Mouse (Mus musculus): Measurements from ENCODE around the gene Nup93. TPM values are rescaled to one million over a fixed set of nuclear protein-coding genes. Genes with fewer than 3 reads are reported as not detected.
A peak's percentile ranks its signal among the peaks of the same experiment; 100 is the strongest.

The Nup93 gene
- polyA plus RNA-seq, 1 experiment from 2014 or later: 28.1 TPM

DNA sequence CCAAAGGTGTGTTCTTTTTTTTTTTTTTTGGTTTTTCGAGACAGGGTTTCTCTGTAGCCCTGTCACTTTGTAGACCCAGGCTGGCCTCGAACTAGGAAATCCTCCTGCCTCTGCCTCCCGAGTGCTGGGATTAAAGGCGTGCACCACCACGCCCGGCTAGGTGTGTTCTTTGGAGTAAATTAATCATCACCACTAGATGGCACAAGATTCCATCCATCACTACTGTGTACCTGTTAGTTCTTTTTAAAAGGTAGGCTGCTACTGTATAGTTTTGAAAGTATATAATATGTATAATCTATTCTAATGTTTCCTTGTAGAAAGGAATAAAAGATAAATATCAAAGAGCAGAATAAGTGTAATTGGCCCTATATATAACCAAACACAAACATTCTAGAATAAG, 63.9 kb downstream of the Nup93 start:
- H3K27me3 ChIP-seq (ENCODE audit: control insufficient read depth, insufficient read depth, low read length): no peaks in the 10 kb centered on the region
- ATAC-seq (ENCODE audit: low FRiP score, low TSS enrichment): no peak
- no peak overlapping the region for H3K9ac ChIP-seq (ENCODE audit: low read length)
- no peaks in the 10 kb centered on the region for H3K36me3 ChIP-seq (ENCODE audit: control insufficient read depth, insufficient read depth, low read length)
- no peak for DNase-seq (ENCODE audit: low spot score)
- no peak overlapping the region for H3K27ac ChIP-seq (replicated peaks)
- WGBS: 90% methylated on average over 6 of the region's 6 CpGs
- peak; percentile 43; the same call in 1 of the 2 replicates for TF ChIP-seq CTCF (IDR thresholded peaks at IDR 0.05; ENCODE audit: low read depth)
- TF ChIP-seq EP300 (optimal IDR thresholded peaks at IDR 0.05): no peak
- H3K4me3 ChIP-seq (ENCODE audit: low read depth, low read length): no peak overlapping the region
- no peaks in the 10 kb centered on the region for H3K9me3 ChIP-seq (ENCODE audit: control insufficient read depth, low read length)
- H3K4me1 ChIP-seq (replicated peaks; ENCODE audit: control insufficient read depth, insufficient read depth): no peaks in the 10 kb centered on the region
- no peak overlapping the region for H3K4me2 ChIP-seq (replicated peaks; ENCODE audit: low read depth)

DNA sequence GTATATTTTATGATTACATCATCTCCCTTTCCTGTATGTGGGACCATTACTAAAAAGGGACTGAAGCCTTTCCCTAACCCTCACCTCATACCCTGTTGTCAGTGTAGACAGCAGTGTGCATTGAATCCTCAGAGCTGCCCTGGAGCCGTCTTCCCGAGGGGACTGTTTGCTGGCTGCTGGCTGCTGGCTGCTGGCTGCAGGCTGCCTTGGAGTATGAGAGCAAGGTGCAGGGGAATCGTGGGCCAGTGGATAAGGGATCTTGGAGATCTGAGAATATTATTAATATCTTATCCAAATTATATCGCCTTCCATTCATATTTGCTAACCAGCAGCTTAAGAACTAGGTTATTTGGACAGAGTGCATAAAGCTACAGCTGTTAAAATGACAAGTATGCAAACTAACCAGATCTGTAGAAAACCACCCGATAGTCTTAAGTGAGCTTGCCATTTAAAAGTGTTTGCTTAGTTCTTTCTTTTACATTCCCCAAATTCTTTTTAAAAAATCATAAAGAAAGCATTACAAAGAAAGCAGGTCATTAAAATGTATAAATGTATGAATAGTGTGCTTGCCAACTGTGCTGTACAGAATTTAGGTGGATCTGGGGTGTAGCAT, 65.7 kb downstream of the Nup93 start:
- DNase-seq (ENCODE audit: low spot score) (no peak), ATAC-seq (ENCODE audit: low FRiP score, low TSS enrichment) (no peak)
- Histone ChIP-seq H3K4me3 (ENCODE audit: low read depth, low read length) (no peak overlapping the region), H3K27me3 (ENCODE audit: control insufficient read depth, insufficient read depth, low read length) (no peaks in the 10 kb centered on the region), H3K27ac (replicated peaks) (no peak overlapping the region), H3K9ac (ENCODE audit: low read length) (no peak overlapping the region), H3K4me1 (replicated peaks; ENCODE audit: control insufficient read depth, insufficient read depth) (no peaks in the 10 kb centered on the region), H3K4me2 (replicated peaks; ENCODE audit: low read depth) (no peak overlapping the region), H3K9me3 (ENCODE audit: control insufficient read depth, low read length) (no peaks in the 10 kb centered on the region), H3K36me3 (ENCODE audit: control insufficient read depth, insufficient read depth, low read length) (no peaks in the 10 kb centered on the region)
- TF ChIP-seq CTCF (IDR thresholded peaks at IDR 0.05; ENCODE audit: low read depth) (no peak), EP300 (optimal IDR thresholded peaks at IDR 0.05) (no peak)
- 32% methylated on average over 5 of the region's 5 CpGs for whole genome bisulfite sequencing

DNA sequence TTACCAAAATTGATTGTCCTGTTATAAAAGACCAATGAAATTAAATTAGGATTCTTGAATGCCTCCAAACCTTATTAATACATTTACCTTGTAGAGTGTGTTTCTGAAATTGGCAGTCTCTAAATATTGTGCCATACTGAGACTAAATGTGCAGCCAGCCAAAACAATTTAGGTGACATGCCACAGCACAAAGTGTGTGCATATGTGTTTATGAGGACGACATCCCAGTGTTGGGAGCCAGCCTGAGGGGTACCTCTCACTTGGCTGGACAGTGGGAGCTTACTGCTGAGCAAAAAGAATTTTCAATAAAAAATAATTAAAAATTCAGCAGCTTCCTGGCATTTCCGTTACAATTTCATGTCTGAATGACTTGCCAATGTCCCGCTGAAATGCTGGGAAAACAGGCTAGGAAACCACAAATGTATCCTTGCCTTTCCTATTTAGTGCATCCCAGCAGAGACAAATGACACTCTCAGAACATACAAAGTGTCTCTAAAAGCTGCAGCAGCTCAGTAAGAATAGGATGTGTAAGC, 68.2 kb downstream of the Nup93 start:
- no peak for TF ChIP-seq EP300 (optimal IDR thresholded peaks at IDR 0.05)
- no peak for TF ChIP-seq CTCF (IDR thresholded peaks at IDR 0.05; ENCODE audit: low read depth)
- DNase-seq (ENCODE audit: low spot score) (no peak), ATAC-seq (ENCODE audit: low FRiP score, low TSS enrichment) (no peak)
- 90% methylated on average over 3 of the region's 3 CpGs for WGBS
- H3K27ac ChIP-seq (replicated peaks): no peak overlapping the region
- H3K4me3 ChIP-seq (ENCODE audit: low read depth, low read length): no peak overlapping the region
- no peaks in the 10 kb centered on the region for H3K9me3 ChIP-seq (ENCODE audit: control insufficient read depth, low read length)
- H3K4me2 ChIP-seq (replicated peaks; ENCODE audit: low read depth): no peak overlapping the region
- H3K27me3 ChIP-seq (ENCODE audit: control insufficient read depth, insufficient read depth, low read length): no peaks in the 10 kb centered on the region
- no peaks in the 10 kb centered on the region for H3K4me1 ChIP-seq (replicated peaks; ENCODE audit: control insufficient read depth, insufficient read depth)
- no peak overlapping the region for H3K9ac ChIP-seq (ENCODE audit: low read length)
- H3K36me3 ChIP-seq (ENCODE audit: control insufficient read depth, insufficient read depth, low read length): no peaks in the 10 kb centered on the region

DNA sequence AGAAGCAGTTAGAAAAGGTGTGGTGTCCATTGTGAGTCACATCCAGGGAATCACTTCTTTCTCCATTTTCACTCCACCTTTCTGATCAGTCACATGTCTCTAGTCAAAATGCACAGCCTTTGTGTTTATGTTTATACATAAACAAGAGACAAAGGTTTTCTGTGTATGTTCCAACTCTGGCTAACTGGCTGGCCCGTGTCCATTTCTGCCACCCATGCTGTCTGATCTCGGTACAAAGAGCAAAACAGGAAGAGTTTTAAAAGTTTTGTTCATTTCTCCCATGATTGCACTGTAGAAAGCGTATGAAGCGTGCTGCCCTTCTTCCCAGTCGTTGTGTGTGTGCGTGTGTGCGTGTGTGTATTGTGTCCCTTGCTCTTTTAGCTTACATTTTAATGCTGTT, 69.8 kb downstream of the Nup93 start:
- Histone ChIP-seq H3K36me3 (ENCODE audit: control insufficient read depth, insufficient read depth, low read length) (no peaks in the 10 kb centered on the region), H3K27me3 (ENCODE audit: control insufficient read depth, insufficient read depth, low read length) (no peaks in the 10 kb centered on the region), H3K4me2 (replicated peaks; ENCODE audit: low read depth) (no peak overlapping the region), H3K27ac (replicated peaks) (no peak overlapping the region), H3K4me1 (replicated peaks; ENCODE audit: control insufficient read depth, insufficient read depth) (no peaks in the 10 kb centered on the region), H3K9ac (ENCODE audit: low read length) (no peak overlapping the region), H3K9me3 (ENCODE audit: control insufficient read depth, low read length) (no peaks in the 10 kb centered on the region), H3K4me3 (ENCODE audit: low read depth, low read length) (no peak overlapping the region)
- ATAC-seq (ENCODE audit: low FRiP score, low TSS enrichment): no peak
- WGBS: 77% methylated on average over 7 of the region's 7 CpGs
- DNase-seq (ENCODE audit: low spot score): no peak
- TF ChIP-seq CTCF (IDR thresholded peaks at IDR 0.05; ENCODE audit: low read depth) (no peak), EP300 (optimal IDR thresholded peaks at IDR 0.05) (no peak)

DNA sequence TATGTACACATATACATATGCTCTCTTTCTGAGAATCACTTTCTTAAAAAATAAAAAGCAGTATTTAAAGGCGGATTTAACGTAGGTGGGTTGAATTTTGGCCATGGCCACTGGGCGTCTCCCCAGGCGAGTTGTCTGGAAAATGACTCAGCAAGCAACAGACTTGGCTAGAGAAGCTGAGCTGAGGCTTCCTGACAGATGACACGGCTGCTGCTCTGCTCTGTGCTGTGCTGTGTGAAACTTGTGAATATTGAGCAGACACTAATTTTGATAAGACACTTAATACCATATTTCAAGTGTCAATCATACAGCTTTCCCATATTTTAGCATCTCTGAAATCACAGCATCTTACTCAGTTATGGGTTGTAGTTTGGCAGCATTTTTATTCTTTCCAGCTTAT, 76.2 kb downstream of the Nup93 start:
- no peaks in the 10 kb centered on the region for H3K4me1 ChIP-seq (replicated peaks; ENCODE audit: control insufficient read depth, insufficient read depth)
- TF ChIP-seq EP300 (optimal IDR thresholded peaks at IDR 0.05): no peak
- TF ChIP-seq CTCF (IDR thresholded peaks at IDR 0.05; ENCODE audit: low read depth): no peak
- H3K4me2 ChIP-seq (replicated peaks; ENCODE audit: low read depth): no peak overlapping the region
- H3K9me3 ChIP-seq (ENCODE audit: control insufficient read depth, low read length): no peaks in the 10 kb centered on the region
- ATAC-seq (ENCODE audit: low FRiP score, low TSS enrichment): no peak
- no peak overlapping the region for H3K4me3 ChIP-seq (ENCODE audit: low read depth, low read length)
- H3K27ac ChIP-seq (replicated peaks): no peak overlapping the region
- H3K27me3 ChIP-seq (ENCODE audit: control insufficient read depth, insufficient read depth, low read length): no peaks in the 10 kb centered on the region
- H3K36me3 ChIP-seq (ENCODE audit: control insufficient read depth, insufficient read depth, low read length): peaks cover 5% of the 10 kb centered on the region; the same call in 1 of the 2 replicates
- DNase-seq (ENCODE audit: low spot score): no peak
- no peak overlapping the region for H3K9ac ChIP-seq (ENCODE audit: low read length)
- whole genome bisulfite sequencing: 78% methylated on average over 5 of the region's 5 CpGs

DNA sequence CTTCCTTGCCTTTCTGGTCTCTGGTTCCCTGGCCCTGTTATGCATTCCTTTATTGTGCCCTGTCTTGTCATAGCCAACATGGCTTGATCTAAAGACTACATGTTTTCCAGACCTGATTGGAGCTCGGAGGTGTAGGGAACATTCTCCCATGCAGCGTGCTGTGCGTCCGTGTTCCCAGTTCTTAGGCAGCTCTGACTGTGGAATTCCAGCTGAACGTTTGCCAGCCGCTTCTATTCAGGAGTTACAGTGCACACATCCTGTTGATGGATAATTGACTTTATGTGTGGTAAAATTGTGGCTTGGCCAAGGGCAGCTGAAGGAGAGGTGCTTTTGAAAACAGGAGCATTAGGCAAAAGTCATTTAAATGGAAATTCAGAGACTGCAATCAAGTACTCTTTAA, 77.7 kb downstream of the Nup93 start:
- Histone ChIP-seq H3K4me1 (replicated peaks; ENCODE audit: control insufficient read depth, insufficient read depth) (no peaks in the 10 kb centered on the region), H3K27me3 (ENCODE audit: control insufficient read depth, insufficient read depth, low read length) (no peaks in the 10 kb centered on the region), H3K4me2 (replicated peaks; ENCODE audit: low read depth) (no peak overlapping the region), H3K36me3 (ENCODE audit: control insufficient read depth, insufficient read depth, low read length) (peaks cover 5% of the 10 kb centered on the region; the same call in 1 of the 2 replicates), H3K4me3 (ENCODE audit: low read depth, low read length) (no peak overlapping the region), H3K9ac (ENCODE audit: low read length) (no peak overlapping the region), H3K27ac (replicated peaks) (no peak overlapping the region), H3K9me3 (ENCODE audit: control insufficient read depth, low read length) (no peaks in the 10 kb centered on the region)
- DNase-seq (ENCODE audit: low spot score): no peak
- no peak for ATAC-seq (ENCODE audit: low FRiP score, low TSS enrichment)
- TF ChIP-seq CTCF (IDR thresholded peaks at IDR 0.05; ENCODE audit: low read depth) (no peak), EP300 (optimal IDR thresholded peaks at IDR 0.05) (no peak)
- 45% methylated on average over 6 of the region's 6 CpGs for WGBS

Data from stomach, postnatal 0 days (tissue).